Mouse (Mus musculus): Measurements from ENCODE around the gene Gm21317. TPM values are rescaled to one million over a fixed set of nuclear protein-coding genes. Genes with fewer than 3 reads are reported as not detected.

Gm21317 gene
- not detected for total RNA-seq (2023)

DNA sequence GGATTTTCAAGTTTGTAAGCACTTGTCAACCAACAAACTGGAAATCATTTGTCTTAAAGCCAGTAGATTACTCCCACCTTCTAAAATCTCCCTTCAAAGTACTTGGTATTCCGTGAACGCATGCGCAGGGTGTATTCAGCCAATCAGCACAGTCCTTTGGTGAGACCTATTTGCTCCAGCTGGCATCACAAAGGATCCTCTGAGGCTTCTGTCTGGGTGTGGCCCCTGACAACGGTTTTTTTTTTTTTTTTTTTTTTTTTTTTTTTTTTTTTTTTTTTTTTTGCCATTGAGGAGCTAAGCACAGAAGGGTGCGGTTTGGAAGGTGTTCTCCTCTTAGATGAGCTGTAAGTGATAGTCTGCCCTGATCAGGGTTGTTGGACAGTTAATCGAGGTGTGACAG lies at the start of gene Gm21317:
TSS of gene Gm21317 (plus strand) at position 301 of the 400 bp plus-strand sequence.

Measured in CD4-positive naive resting alpha-beta T cell, adult 57 days (primary cell).